Mouse (Mus musculus): ENCODE results near the gene Actl11. TPM values are rescaled to one million over a fixed set of nuclear protein-coding genes. Genes with fewer than 3 reads are reported as not detected.

Actl11 gene
- polyA plus RNA-seq, 1 experiment from 2014 or later: not detected

DNA sequence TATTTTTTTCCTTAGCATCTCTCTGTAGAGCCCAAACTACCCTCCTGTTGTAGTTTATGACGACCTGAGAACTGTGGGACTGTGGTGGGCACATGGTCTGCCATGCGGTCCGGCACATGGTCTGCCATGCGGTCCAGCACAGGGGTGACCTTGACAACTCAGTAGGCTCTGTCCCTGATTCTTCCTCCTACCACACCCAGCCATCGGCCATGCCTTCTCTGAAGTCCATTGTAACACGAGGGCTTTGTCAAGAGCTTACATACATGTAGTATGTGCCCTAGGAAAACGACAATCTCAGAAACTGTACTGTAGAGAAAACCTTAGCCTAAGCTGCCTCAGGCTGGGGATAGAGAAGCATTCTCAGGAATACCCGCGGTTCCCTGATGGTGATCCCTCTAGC, 36.4 kb downstream of the Actl11 start:
- ATAC-seq (ENCODE audit: low FRiP score): no peak
- Histone ChIP-seq H3K36me3 (no peaks in the 10 kb centered on the region), H3K4me3 (replicated peaks) (no peak overlapping the region), H3K27ac (replicated peaks) (no peak overlapping the region), H3K4me1 (peaks cover 17% of the 10 kb centered on the region), H3K4me2 (no peak overlapping the region), H3K9me3 (replicated peaks) (no peaks in the 10 kb centered on the region), H3K27me3 (replicated peaks) (no peaks in the 10 kb centered on the region), H3K9ac (replicated peaks) (no peak overlapping the region)
- WGBS: 95% methylated on average over 9 of the region's 9 CpGs

DNA sequence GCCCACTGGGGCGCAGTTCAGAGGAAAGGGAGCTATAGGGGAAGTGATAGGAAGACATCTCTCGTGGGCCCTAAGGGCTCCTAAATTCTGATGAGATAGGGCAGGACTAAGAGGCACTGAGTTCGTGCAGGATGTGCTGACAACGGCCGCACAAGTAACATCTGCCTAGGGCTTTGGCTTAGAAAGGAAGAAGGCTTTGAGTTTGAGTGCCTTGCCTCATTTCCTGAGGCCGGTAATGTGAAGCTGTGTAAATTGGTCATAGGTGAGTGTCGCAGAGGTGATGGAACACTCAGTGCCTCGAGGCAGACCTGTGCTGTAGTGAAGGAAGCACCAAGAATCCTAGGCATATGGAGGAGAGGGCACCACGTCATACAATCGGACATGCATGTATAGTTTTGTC, 38.4 kb downstream of the Actl11 start:
- H3K27me3 ChIP-seq (replicated peaks): no peaks in the 10 kb centered on the region
- H3K36me3 ChIP-seq: no peaks in the 10 kb centered on the region
- H3K27ac ChIP-seq (replicated peaks): no peak overlapping the region
- H3K4me1 ChIP-seq: peaks cover 7% of the 10 kb centered on the region
- WGBS: 91% methylated on average over 10 of the region's 10 CpGs
- H3K9ac ChIP-seq (replicated peaks): no peak overlapping the region
- no peak overlapping the region for H3K4me3 ChIP-seq (replicated peaks)
- H3K4me2 ChIP-seq: no peak overlapping the region
- H3K9me3 ChIP-seq (replicated peaks): no peaks in the 10 kb centered on the region
- no peak for ATAC-seq (ENCODE audit: low FRiP score)

GRCm38 (mm10) chr9:107967437-107967836, 39.2 kb downstream of the Actl11 start:
- no peak for ATAC-seq (ENCODE audit: low FRiP score)

DNA sequence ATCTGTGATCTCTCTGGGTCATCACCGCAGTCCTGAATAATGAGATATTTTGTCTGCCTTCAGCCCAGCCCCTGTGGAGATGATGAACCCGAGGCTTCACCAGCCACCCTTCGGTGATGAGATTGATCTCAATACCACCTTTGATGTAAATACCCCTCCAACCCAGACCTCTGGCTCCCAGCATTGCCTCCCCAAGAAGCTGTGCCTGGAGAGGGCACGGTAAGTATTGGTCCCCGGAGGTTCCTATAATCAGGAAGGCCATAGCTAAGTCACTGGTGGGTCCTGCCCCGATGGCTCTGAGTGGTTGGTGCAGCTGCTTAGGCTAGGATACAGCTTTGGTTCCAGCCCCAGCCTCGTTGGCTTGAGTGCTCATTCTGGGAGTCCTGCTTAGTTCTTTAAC, 40.3 kb downstream of the Actl11 start:
- Histone ChIP-seq H3K4me2 (no peak overlapping the region), H3K36me3 (no peaks in the 10 kb centered on the region), H3K9me3 (replicated peaks) (no peaks in the 10 kb centered on the region), H3K9ac (replicated peaks) (no peak overlapping the region), H3K4me1 (no peaks in the 10 kb centered on the region), H3K4me3 (replicated peaks) (no peak overlapping the region), H3K27ac (replicated peaks) (no peak overlapping the region), H3K27me3 (replicated peaks) (no peaks in the 10 kb centered on the region)
- ATAC-seq (ENCODE audit: low FRiP score): no peak
- WGBS: 94% methylated on average over 7 of the region's 7 CpGs

More at GRCm38 (mm10) chr9:107967437-107967836, 39.2 kb downstream of the Actl11 start:
- H3K4me3 ChIP-seq (replicated peaks): no peak overlapping the region
- H3K36me3 ChIP-seq: no peaks in the 10 kb centered on the region
- H3K9ac ChIP-seq (replicated peaks): no peak overlapping the region
- WGBS: 89% methylated on average over 6 of the region's 6 CpGs
- no peaks in the 10 kb centered on the region for H3K4me1 ChIP-seq
- no peaks in the 10 kb centered on the region for H3K9me3 ChIP-seq (replicated peaks)
- no peaks in the 10 kb centered on the region for H3K27me3 ChIP-seq (replicated peaks)
- no peak overlapping the region for H3K27ac ChIP-seq (replicated peaks)
- no peak overlapping the region for H3K4me2 ChIP-seq

GRCm38 (mm10) chr9:107970311-107970710, 42.0 kb downstream of the Actl11 start:
- H3K36me3 ChIP-seq: no peaks in the 10 kb centered on the region
- WGBS: 89% methylated on average over 5 of the region's 5 CpGs
- H3K9ac ChIP-seq (replicated peaks): no peak overlapping the region
- no peak for ATAC-seq (ENCODE audit: low FRiP score)
- H3K27me3 ChIP-seq (replicated peaks): no peaks in the 10 kb centered on the region
- H3K27ac ChIP-seq (replicated peaks): no peak overlapping the region
- H3K4me3 ChIP-seq (replicated peaks): no peak overlapping the region
- H3K4me2 ChIP-seq: no peak overlapping the region
- no peaks in the 10 kb centered on the region for H3K9me3 ChIP-seq (replicated peaks)
- H3K4me1 ChIP-seq: no peaks in the 10 kb centered on the region

DNA sequence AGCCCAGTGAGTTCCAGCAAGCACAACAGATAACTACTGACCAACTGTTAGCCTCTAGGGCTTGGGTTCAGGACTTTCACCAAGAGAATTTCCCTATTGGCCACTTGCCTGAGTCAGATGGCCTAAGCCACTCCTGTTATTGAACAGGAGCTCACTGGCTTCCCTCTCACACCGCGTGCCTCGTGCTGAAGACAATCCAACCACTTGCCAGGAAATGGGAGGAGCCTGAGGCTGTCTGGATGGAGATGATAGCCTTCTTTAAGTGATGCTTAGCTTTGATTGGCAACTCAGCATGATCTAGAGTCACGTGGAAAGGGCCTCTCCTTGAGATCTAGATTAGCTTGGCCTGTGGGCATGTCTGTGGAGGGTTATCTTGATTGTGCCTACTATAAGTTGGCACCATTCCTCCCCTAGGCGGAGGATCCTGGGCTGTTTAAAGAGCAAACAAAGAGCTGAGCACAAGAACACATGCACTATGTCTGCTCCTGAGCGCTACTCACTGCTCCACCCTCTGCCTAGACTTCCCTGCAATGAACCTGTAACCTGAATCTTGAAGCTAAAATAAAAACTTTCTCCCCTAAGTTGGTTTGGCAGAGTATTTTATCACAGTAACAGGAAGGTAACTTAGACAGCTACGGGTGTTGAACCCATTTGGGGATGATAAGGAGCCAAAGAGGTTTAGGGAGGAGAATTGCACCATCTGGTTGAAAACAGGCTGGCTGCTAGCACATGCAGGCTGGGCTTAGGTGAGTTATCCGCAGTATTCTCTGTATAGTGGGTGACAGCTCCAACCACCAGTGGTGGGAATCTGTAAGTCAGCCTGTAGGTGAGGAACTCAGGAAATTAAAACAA, 43.6 kb downstream of the Actl11 start:
- no peaks in the 10 kb centered on the region for H3K9me3 ChIP-seq (replicated peaks)
- WGBS: 80% methylated on average over 8 of the region's 8 CpGs
- no peaks in the 10 kb centered on the region for H3K27me3 ChIP-seq (replicated peaks)
- no peak overlapping the region for H3K4me3 ChIP-seq (replicated peaks)
- H3K36me3 ChIP-seq: no peaks in the 10 kb centered on the region
- H3K4me2 ChIP-seq: no peak overlapping the region
- no peak overlapping the region for H3K9ac ChIP-seq (replicated peaks)
- H3K4me1 ChIP-seq: no peaks in the 10 kb centered on the region
- H3K27ac ChIP-seq (replicated peaks): no peak overlapping the region
- ATAC-seq (ENCODE audit: low FRiP score): no peak

DNA sequence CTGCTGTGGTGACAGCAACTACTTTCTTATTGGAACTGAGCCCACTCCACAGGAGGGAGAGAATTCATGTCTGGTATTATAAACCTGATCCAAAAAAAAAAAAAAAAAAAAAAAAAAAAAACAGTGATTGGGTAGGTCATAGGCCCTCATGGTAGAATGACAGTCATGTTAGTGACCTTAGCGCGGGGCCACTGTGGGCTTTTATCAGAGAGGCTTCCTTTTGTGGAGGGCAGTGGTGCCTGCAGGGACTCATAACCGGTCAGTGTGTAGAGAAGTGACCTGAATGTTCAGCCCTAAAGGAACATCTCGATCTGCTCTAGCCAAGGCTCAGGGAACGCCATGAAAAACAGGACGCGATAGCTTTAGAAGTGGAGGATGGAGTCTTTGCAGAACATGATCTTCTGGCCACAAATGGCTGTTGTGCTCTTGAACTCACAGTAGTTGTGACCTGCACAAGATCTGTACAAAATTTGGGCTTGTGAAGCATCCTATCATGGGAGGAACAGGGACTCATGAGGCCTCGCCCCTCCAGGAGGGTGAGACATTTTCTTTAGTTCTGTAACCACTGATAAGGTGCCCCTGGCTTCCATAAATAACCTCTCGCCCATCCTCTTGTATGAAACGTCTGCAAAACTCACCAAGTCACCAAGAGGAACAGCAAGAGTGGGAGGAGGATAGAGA, 46.4 kb downstream of the Actl11 start:
- H3K4me2 ChIP-seq: no peak overlapping the region
- no peak overlapping the region for H3K4me3 ChIP-seq (replicated peaks)
- H3K27ac ChIP-seq (replicated peaks): no peak overlapping the region
- H3K27me3 ChIP-seq (replicated peaks): no peaks in the 10 kb centered on the region
- no peaks in the 10 kb centered on the region for H3K9me3 ChIP-seq (replicated peaks)
- WGBS: 85% methylated on average over 10 of the region's 10 CpGs
- ATAC-seq (ENCODE audit: low FRiP score): no peak
- H3K36me3 ChIP-seq: no peaks in the 10 kb centered on the region
- no peaks in the 10 kb centered on the region for H3K4me1 ChIP-seq
- H3K9ac ChIP-seq (replicated peaks): no peak overlapping the region

GRCm38 (mm10) chr9:107975399-107976386, 47.4 kb downstream of the Actl11 start, which contains the start of gene Uba7:
Gene Uba7, plus strand, starts transcription at chr9:107975505.
- Histone ChIP-seq H3K4me3 (replicated peaks) (no peak within 1 kb of the TSS), H3K36me3 (no peaks in the 10 kb centered on the region), H3K4me1 (no peaks in the 10 kb centered on the region), H3K4me2 (no peak within 1 kb of the TSS; the same call in 1 of the 2 replicates), H3K9ac (replicated peaks) (no peak within 1 kb of the TSS), H3K27ac (replicated peaks) (no peak within 1 kb of the TSS), H3K9me3 (replicated peaks) (no peaks in the 10 kb centered on the region), H3K27me3 (replicated peaks) (no peaks in the 10 kb centered on the region)
- 76% methylated on average over 12 of the region's 12 CpGs for WGBS
- no peak for ATAC-seq (ENCODE audit: low FRiP score)

GRCm38 (mm10) chr9:107978815-107979214, 50.5 kb downstream of the Actl11 start:
- H3K9ac ChIP-seq (replicated peaks): no peak overlapping the region
- no peak overlapping the region for H3K4me2 ChIP-seq
- 0 out of 2 replicates have a peak, but pooled peaks cover 3% of the 10 kb centered on the region for H3K27me3 ChIP-seq (replicated peaks)
- no peaks in the 10 kb centered on the region for H3K9me3 ChIP-seq (replicated peaks)
- H3K36me3 ChIP-seq: no peaks in the 10 kb centered on the region
- peaks cover 7% of the 10 kb centered on the region; the same call in 1 of the 2 replicates for H3K4me1 ChIP-seq
- H3K4me3 ChIP-seq (replicated peaks): no peak overlapping the region
- 89% methylated on average over 12 of the region's 12 CpGs for WGBS
- ATAC-seq (ENCODE audit: low FRiP score): no peak
- H3K27ac ChIP-seq (replicated peaks): no peak overlapping the region

All from neural tube, embryonic 15.5 days (tissue).